Mouse (Mus musculus) brain, adult 2 months (tissue): ENCODE results near the gene Gimap8.
A peak's percentile ranks its signal among the peaks of the same experiment; 100 is the strongest.
"Not testable (repeated sequence)": the region's sequence is repeated elsewhere in the genome, so short reads cannot be mapped to it uniquely, and the experiment has no call there.

Source experiments
- DNase-seq: peaks from one replicate; pipeline ENCODE4 v3.0.0; 2011; ENCODE audit warnings: low read depth, low spot score

Gimap8 gene

GRCm38 (mm10) chr6:48646995-48647394 is at the start of gene Gimap8:
TSS of gene Gimap8 (plus strand) at chr6:48647234.
- DNase-seq = peak; percentile 42

DNA sequence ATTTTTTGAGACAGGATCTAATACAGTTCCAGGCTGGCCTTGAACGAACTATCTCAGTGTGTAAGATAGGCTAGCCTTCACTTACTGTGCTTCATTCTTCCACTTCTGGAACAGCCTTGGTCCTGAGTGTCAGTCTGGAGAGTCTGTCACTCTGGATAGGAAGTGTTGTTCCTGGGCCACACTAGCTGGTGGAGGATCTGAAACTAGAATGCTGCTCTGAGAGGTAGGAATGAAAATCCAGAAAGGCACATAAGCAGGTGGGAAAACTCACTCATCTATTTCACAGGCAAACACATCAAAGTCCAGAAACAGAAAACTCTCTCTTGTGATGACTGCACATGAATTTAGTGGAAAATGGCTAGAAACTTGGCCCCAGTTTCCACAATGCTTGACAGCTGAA is 46.4 kb upstream of the Gimap8 start:
- no peak for DNase-seq

DNA sequence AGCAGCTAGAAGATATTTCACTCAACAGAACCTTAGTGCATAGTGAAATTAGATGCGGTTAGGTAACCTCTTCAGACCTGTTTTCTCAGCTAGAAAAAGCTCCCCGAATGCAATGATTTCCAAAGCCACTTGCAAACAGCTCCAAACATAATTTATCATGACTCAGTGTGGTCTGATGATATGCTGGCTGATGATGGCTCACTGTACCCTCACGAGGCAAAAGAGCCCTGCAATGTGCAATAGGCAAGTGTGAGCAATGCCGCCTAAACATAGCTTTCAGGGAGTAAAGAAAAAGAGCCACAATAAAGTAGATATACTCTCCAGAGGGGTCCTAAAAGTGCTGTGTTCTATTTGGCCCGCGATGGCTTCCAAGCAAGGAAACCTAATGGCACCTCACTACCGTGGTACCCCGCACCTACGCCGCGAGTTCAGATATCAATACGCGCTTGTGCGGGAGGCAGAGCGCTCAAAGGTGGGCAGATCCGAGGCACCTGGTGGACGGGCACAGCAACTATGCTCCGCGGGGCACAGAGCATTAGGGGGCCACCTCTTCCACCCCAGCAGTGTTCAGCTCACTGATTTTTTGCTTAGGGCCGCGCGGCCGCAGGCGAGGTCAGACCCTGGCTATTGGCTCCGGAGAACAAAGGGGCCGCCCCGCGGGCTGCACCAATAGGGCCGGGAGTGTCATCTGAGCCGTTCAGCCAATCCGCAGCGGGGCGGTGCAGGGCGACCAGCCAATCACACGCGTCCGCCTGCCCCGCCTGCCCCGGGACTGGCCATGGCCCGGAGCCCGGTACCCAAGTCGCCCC is 45.6 kb upstream of the Gimap8 start, which contains the start of gene Zfp775:
TSS of gene Zfp775 (plus strand) at position 793 of the 809 bp plus-strand sequence.
- DNase-seq = peak; percentile 98

GRCm38 (mm10) chr6:48602080-48602741 is 44.8 kb upstream of the Gimap8 start:
- peak; percentile 86 for DNase-seq

DNA sequence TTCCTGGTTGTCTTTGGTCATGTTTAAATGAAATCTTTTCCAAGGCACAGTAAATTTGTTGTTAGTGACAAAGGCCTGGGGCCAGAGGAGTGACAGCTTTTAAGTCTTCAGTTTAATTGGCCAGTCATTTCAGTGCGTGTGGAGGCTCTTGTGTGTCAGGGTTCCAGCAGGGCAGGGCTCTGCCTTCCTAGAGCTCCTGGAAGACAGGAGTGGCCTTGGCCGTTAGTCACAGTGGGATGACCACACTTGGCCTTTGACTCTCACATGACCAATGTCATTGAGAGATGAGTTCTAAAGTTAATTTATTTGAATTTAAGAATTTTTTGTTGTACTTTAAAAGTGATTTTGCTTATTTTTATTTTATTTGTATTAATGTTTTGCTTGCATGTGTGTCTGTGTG is 38.9 kb upstream of the Gimap8 start:
- no peak for DNase-seq

DNA sequence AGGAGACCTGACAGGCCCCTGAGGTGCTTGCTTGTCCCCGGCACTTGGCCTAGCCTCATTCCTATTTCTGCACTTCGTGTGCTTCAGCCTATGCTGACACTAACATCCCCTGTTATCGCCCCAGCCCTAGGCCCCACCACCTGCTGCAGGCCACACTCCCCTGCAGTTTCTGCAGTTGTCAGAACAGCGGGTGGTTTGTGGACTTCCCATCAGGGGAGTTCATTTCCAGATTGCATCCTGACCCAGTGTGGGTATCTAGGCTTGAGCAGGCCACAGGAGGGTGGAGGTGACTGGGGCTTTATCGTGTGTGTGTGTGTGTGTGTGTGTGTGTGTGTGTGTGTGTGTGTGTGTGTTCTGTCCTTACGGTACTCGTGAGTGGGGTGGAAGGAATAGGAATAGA is 37.5 kb upstream of the Gimap8 start:
- peak; percentile 58 for DNase-seq

DNA sequence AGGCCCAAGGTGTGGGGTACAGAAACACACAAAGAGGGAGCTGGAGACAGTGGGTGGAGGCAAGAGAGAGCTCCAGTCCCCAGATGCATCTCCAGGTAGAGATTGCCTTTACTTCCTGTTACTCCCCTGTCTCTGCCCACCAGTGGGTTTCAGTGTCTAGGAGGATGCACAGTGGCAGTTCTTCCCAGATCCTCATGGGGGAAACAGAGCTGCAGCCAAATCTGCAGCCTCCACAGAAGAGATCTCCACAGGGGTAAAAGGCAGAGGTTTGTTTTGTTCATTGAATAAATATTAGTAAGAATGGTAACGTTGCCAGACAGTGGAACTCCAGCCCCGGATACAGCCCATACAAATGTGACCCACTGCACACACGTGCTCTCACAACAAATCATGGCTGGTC is 36.4 kb upstream of the Gimap8 start:
- DNase-seq = no peak

GRCm38 (mm10) chr6:48613464-48613863 is 33.6 kb upstream of the Gimap8 start:
- DNase-seq = no peak

DNA sequence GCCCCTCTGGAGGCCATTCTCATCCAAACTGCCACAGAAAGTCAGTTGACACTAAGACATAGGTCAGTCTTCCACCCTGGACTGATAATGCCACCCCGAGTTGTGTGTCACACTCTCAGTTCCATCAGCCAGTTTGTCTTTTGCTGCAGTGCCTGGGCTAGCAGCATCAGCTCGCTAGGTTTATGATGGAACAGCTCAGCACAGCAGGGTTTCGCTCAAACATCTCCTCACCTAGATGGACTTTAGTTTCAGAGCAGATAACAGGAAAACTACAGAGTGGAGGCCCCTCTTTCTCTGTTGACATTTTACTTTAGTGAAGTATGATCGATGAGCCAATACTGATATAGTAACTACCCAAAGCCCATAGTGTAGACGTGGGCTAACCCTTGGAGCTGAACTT is 32.3 kb upstream of the Gimap8 start:
- no peak for DNase-seq

- no peak for DNase-seq
Observed at GRCm38 (mm10) chr6:48620031-48620430, 27.0 kb upstream of the Gimap8 start.

- not testable (repeated sequence) for DNase-seq
Observed at GRCm38 (mm10) chr6:48622186-48622843, 24.7 kb upstream of the Gimap8 start.

GRCm38 (mm10) chr6:48623460-48623859 is 23.6 kb upstream of the Gimap8 start:
- DNase-seq = no peak

DNA sequence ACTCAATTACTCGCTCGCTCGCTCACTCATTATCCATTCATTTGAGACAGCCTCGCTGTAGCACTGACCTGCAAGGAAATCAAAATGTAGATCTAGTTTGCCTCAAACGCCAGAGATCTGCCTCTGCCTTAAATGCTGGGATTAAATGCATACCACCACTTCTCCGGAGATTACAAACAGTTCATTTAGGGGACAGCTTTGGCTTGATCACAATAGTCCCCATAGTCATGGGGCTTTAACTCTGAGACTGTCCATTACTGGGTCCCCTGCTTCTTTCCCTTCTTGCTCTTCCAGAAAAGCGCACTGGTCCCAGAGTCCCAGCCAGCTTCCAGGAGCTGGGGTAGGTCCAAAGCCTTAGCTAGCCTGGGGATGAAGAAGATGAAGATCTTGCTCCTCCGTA is 20.6 kb upstream of the Gimap8 start, which contains the start of gene AI854703:
TSS of gene AI854703 (plus strand) at position 301 of the 400 bp plus-strand sequence.
- DNase-seq = peak; percentile 15

DNA sequence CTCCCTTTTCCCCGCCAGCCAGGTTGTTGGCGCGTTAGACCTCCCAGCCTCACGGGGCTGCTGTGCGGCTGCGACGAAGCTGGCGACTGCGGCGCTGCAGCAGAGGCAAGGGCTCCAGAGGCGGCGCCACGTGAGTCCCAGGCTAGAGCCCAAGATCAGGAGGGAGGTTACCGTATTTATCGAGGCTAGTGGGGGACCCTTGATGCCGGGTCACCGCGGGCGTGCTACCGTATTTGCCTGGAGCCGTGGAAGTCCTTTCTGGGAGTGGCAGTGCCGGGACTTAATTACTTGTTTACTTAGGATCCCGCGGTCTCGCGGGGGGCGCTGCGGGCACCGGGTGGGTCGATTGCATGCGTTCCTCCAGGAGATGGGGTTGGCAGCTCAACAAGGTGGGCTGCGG is 20.1 kb upstream of the Gimap8 start:
- peak; percentile 89 for DNase-seq

GRCm38 (mm10) chr6:48627511-48627924 is 19.5 kb upstream of the Gimap8 start:
- DNase-seq = peak; percentile 32

GRCm38 (mm10) chr6:48628377-48628776 is 18.7 kb upstream of the Gimap8 start:
- no peak for DNase-seq

DNA sequence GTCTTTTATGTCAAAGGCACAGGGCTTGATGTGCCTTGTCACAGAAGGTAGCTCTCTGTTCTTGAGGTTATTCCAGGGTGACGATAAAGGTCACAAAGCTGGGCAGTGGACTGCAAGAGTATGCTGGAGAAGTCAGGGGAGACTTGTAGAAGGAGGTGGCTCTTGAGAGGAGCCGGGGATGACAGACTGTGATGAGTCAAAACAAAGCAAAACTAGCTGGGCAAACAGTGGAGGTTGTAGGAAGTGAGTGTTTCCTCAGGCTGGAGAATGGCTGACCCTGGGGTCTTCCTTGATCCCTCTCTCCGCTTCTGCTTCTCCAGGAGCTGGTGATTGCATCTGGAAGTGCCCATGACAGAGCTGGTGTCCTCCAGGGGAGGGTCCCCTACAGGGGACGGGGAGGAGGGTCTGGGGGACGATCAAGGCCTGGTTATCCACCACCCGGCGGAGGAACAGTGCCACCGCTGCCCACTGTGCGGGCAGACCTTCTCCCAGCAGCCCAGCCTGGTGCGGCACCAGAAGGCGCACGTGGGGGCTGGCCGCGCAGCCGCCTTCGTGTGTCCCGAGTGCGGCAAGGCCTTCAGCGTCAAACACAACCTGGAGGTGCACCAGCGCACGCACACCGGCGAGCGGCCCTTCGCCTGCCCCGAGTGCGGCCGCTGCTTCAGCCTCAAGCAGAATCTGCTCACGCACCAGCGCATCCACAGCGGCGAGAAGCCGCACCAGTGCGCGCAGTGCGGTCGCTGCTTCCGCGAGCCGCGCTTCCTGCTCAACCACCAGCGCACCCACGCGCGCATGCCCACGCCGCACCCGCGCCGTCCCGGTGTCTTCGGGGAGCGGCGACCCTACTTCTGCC is 18.0 kb upstream of the Gimap8 start:
- peak; percentile 70 for DNase-seq

GRCm38 (mm10) chr6:48629661-48630034 is 17.4 kb upstream of the Gimap8 start:
- no peak for DNase-seq

- no peak for DNase-seq
Observed at GRCm38 (mm10) chr6:48630831-48631230, 16.2 kb upstream of the Gimap8 start.

GRCm38 (mm10) chr6:48635105-48635504 is 11.9 kb upstream of the Gimap8 start:
- DNase-seq = no peak

DNA sequence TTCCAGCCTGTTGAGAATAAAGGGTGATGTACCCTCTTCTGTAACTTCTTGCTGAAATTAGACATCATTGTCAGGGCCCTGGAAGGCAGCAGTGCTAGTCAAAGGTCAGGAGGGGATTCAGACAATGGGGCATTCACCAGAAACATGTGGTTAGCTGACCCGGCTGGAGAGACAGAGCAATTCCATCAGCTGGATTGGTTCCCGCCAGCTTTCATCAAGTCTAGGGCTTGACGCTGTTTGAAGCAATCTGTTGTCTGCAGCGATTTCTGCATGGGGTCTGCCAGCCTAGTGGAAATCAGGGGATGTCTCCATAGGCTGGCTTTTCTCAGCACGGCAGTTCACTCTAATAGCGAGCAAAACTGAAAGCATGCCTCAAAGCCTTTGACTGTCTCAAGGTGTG is 10.5 kb upstream of the Gimap8 start:
- peak; percentile 61 for DNase-seq
